7 mouse cellular contexts compared by ENCODE assay signal in genomic region chr10:79682916-79683582, GRCm38 (mm10). TPM values are rescaled to one million over a fixed set of nuclear protein-coding genes. Genes with fewer than 3 reads are reported as not detected.
DNase-seq lines count a peak whose midpoint lies in the region; ATAC-seq and TF ChIP-seq lines count a peak whose summit lies in the region.

No protein-coding gene starts in this region.

- peak overlapping the region; percentile 76 for H3K27ac ChIP-seq in intestine, postnatal 0 days (ENCODE audit: low read depth, low read length)
- no peak overlapping the region for H3K27ac ChIP-seq in olfactory bulb, adult 2 months (ENCODE audit: insufficient read depth, low read depth, low read length)

- peak overlapping the region; percentile 82 for H3K9ac ChIP-seq in intestine, postnatal 0 days (ENCODE audit: low read depth, low read length)

- no peak for TF ChIP-seq POLR2A in olfactory bulb, adult 2 months (IDR thresholded peaks at IDR 0.05; ENCODE audit: insufficient read depth, low read depth, low read length)

- H3K27me3 ChIP-seq in intestine, postnatal 0 days (replicated peaks; ENCODE audit: control insufficient read depth, insufficient read depth, low read length), result no peaks in the 10 kb centered on the region

- TF ChIP-seq CTCF in intestine, postnatal 0 days (IDR thresholded peaks at IDR 0.05; ENCODE audit: low read depth), result peak; percentile 71
- peak; percentile 16; the same call in 1 of the 2 replicates for TF ChIP-seq CTCF in olfactory bulb, adult 2 months (IDR thresholded peaks at IDR 0.05; ENCODE audit: insufficient read depth, low read depth, low read length)

- peak; percentile 13; the same call in 1 of the 2 replicates for ATAC-seq in granulocyte monocyte progenitor cell, adult 5-6 weeks (replicated peaks; ENCODE audit: poor library complexity, severe bottlenecking)
- ATAC-seq in intestine, postnatal 0 days, result 0 out of 2 replicates have a peak, but pooled peaks have one; percentile 7

- H3K36me3 ChIP-seq in intestine, postnatal 0 days (ENCODE audit: control insufficient read depth, insufficient read depth), result peaks cover 38% of the 10 kb centered on the region

- DNase-seq in CD4-positive helper T cell, adult 2 months (ENCODE audit: low read depth, low spot score), result peak; percentile 55
- peak; percentile 93 for DNase-seq in MN1 (ENCODE audit: low spot score)
- peak; percentile 64 for DNase-seq in embryo, embryonic 10 days (ENCODE audit: low spot score)
- peak; percentile 53 to 65 for DNase-seq in lung, adult 18-20 months

- peak overlapping the region; percentile 86 for H3K4me2 ChIP-seq in intestine, postnatal 0 days (replicated peaks; ENCODE audit: low read depth)

- H3K4me1 ChIP-seq in intestine, postnatal 0 days (replicated peaks; ENCODE audit: control insufficient read depth, insufficient read depth, low read length), result no peaks in the 10 kb centered on the region; the same call in 1 of the 2 replicates
- H3K4me1 ChIP-seq in olfactory bulb, adult 2 months (ENCODE audit: control insufficient read depth, insufficient read depth, low read length), result peaks cover 18% of the 10 kb centered on the region

- 2% methylated on average over 10 of the region's 10 CpGs for WGBS in intestine, postnatal 0 days
- under 1% methylated on average over 10 of the region's 10 CpGs for WGBS in olfactory bulb, adult 2 months

- H3K4me3 ChIP-seq in intestine, postnatal 0 days (ENCODE audit: low read depth, low read length), result peak overlapping the region; percentile 72
- peak overlapping the region; percentile 62 for H3K4me3 ChIP-seq in olfactory bulb, adult 2 months (ENCODE audit: insufficient read depth, low read depth, low read length)

- H3K9me3 ChIP-seq in intestine, postnatal 0 days (ENCODE audit: control insufficient read depth), result no peaks in the 10 kb centered on the region

RNA-seq across cellular contexts. Expression of gene Cdc34, which starts 1.1 kb away (rescaled TPM):
- 110 and 115 TPM in 2 replicates for total RNA-seq in granulocyte monocyte progenitor cell, adult 5-6 weeks (2014; fragmentation: Nextera tagmentation)
- 98.7 and 142 TPM in 2 replicates for total RNA-seq in granulocyte monocyte progenitor cell, adult 5-6 weeks (2017)
- polyA plus RNA-seq in intestine, postnatal 0 days (2015; fragmentation: Nextera tagmentation; extraction: Ambion mirVana), result 88.0 and 89.6 TPM in 2 replicates
- polyA plus RNA-seq in olfactory bulb, adult 2 months (2012; ENCODE audit: insufficient read depth, insufficient read length, low replicate concordance, missing spikeins), result not detected in 2 replicates

RNA-seq across cellular contexts. Expression of gene Gzmm, which starts 5.8 kb away (rescaled TPM):
- 2.2 TPM in 1 of 2 replicates, not detected in the other for total RNA-seq in granulocyte monocyte progenitor cell, adult 5-6 weeks (2014; fragmentation: Nextera tagmentation)
- 0.34 TPM in 1 of 2 replicates, not detected in the other for total RNA-seq in granulocyte monocyte progenitor cell, adult 5-6 weeks (2017)
- 0.16 and 0.26 TPM in 2 replicates for polyA plus RNA-seq in intestine, postnatal 0 days (2015; fragmentation: Nextera tagmentation; extraction: Ambion mirVana)
- not detected in 2 replicates for polyA plus RNA-seq in olfactory bulb, adult 2 months (2012; ENCODE audit: insufficient read depth, insufficient read length, low replicate concordance, missing spikeins)

RNA-seq across cellular contexts. Expression of gene Tpgs1, which starts 13.9 kb away (rescaled TPM):
- 7.4 and 9.7 TPM in 2 replicates for total RNA-seq in granulocyte monocyte progenitor cell, adult 5-6 weeks (2014; fragmentation: Nextera tagmentation)
- 8.1 and 14.6 TPM in 2 replicates for total RNA-seq in granulocyte monocyte progenitor cell, adult 5-6 weeks (2017)
- polyA plus RNA-seq in intestine, postnatal 0 days (2015; fragmentation: Nextera tagmentation; extraction: Ambion mirVana), result 47.6 and 48.5 TPM in 2 replicates
- not detected in 2 replicates for polyA plus RNA-seq in olfactory bulb, adult 2 months (2012; ENCODE audit: insufficient read depth, insufficient read length, low replicate concordance, missing spikeins)

RNA-seq across cellular contexts. Expression of gene Madcam1, which starts 18.7 kb away (rescaled TPM):
- not detected in 2 replicates for total RNA-seq in granulocyte monocyte progenitor cell, adult 5-6 weeks (2014; fragmentation: Nextera tagmentation)
- total RNA-seq in granulocyte monocyte progenitor cell, adult 5-6 weeks (2017), result not detected in 2 replicates
- 15.6 and 16.9 TPM in 2 replicates for polyA plus RNA-seq in intestine, postnatal 0 days (2015; fragmentation: Nextera tagmentation; extraction: Ambion mirVana)
- polyA plus RNA-seq in olfactory bulb, adult 2 months (2012; ENCODE audit: insufficient read depth, insufficient read length, low replicate concordance, missing spikeins), result not detected in 2 replicates

RNA-seq across cellular contexts. Expression of gene Bsg, which starts 21.2 kb away (rescaled TPM):
- total RNA-seq in granulocyte monocyte progenitor cell, adult 5-6 weeks (2014; fragmentation: Nextera tagmentation), result 253 and 319 TPM in 2 replicates
- 278 and 345 TPM in 2 replicates for total RNA-seq in granulocyte monocyte progenitor cell, adult 5-6 weeks (2017)
- 888 and 937 TPM in 2 replicates for polyA plus RNA-seq in intestine, postnatal 0 days (2015; fragmentation: Nextera tagmentation; extraction: Ambion mirVana)
- polyA plus RNA-seq in olfactory bulb, adult 2 months (2012; ENCODE audit: insufficient read depth, insufficient read length, low replicate concordance, missing spikeins), result not detected in 2 replicates

Comparison
In these comparisons a context has a peak if more than half of its experiments do, and no peak if none do; other contexts are left out.
1. RNA of gene Tpgs1, which starts 13.9 kb away (polyA plus RNA-seq): 47.6 to 48.5 TPM in intestine, postnatal 0 days; not detected in olfactory bulb, adult 2 months; every median in the first group is over 10 times any median in the second.
2. Peak in every context shown above with its lines, with median percentiles within 50 percentile points of each other: DNase-seq.